Mouse (Mus musculus) embryo, embryonic 10 days (tissue): ENCODE results near the gene Nploc4.

Experiments used
- DNase-seq: peaks from one replicate; pipeline ENCODE4 v3.0.0-alpha.2; 2015; ENCODE audit warnings: low spot score

The Nploc4 gene

GRCm38 (mm10) chr11:120335431-120336021 is 102.0 kb downstream of the Nploc4 start:
- no peak for DNase-seq
